Mouse (Mus musculus) MEL (cell line): ENCODE results near the gene Mcidas. TPM values are rescaled to one million over a fixed set of nuclear protein-coding genes. Genes with fewer than 3 reads are reported as not detected.

Source experiments
- DNase-seq: peaks from one replicate; pipeline ENCODE4 v3.0.0; 2011; ENCODE audit warnings: low read depth, low spot score
- H3K27ac ChIP-seq: 2 replicates; pipeline ENCODE4 v1.5.1; 2012; ENCODE audit warnings: low read depth, mild to moderate bottlenecking, control low read depth, low read length, moderate library complexity; ENCODE audit not compliant: control insufficient read depth
- H3K27me3 ChIP-seq, 2 experiments: fragments of 150-350 bp in 1 of 2; sonication (generic) in 1 of 2; 2 replicates each; pipeline ENCODE4 v1.6.1; 2012; ENCODE audit warnings: low read length in 2 of 2, mild to moderate bottlenecking in 2 of 2, improper control_type of control experiment in 1 of 2, moderate library complexity in 1 of 2; ENCODE audit not compliant: insufficient read depth in 2 of 2, control insufficient read depth in 1 of 2
- H3K36me3 ChIP-seq, 2 experiments: 2 replicates each; pipeline ENCODE4 v1.6.1; 2012 to 2014; ENCODE audit warnings: low read length in 2 of 2, improper control_type of control experiment in 1 of 2, inconsistent platforms in 1 of 2, mild to moderate bottlenecking in 1 of 2; ENCODE audit not compliant: insufficient read depth in 2 of 2, control insufficient read depth in 1 of 2
- H3K4me1 ChIP-seq, 2 experiments: fragments of 150-350 bp in 1 of 2; sonication (generic) in 1 of 2; 2 replicates each; pipeline ENCODE4 v1.6.1; 2012; ENCODE audit warnings: low read length in 2 of 2, improper control_type of control experiment in 1 of 2, mild to moderate bottlenecking in 1 of 2; ENCODE audit not compliant: insufficient read depth in 2 of 2, control insufficient read depth in 1 of 2
- H3K4me3 ChIP-seq, 2 experiments: fragments of 150-350 bp in 1 of 2; sonication (generic) in 1 of 2; 2 replicates each; pipeline ENCODE4 v1.5.1; 2012; ENCODE audit warnings: low read depth in 2 of 2, low read length in 2 of 2, mild to moderate bottlenecking in 2 of 2, moderate library complexity in 2 of 2, control low read depth in 1 of 2, improper control_type of control experiment in 1 of 2; ENCODE audit not compliant: control insufficient read depth in 1 of 2, insufficient read depth in 1 of 2
- H3K79me2 ChIP-seq: 2 replicates; pipeline ENCODE4 v1.6.1; 2012; ENCODE audit warnings: mild to moderate bottlenecking, low read length, moderate library complexity; ENCODE audit not compliant: control insufficient read depth, poor library complexity, insufficient read depth
- H3K9ac ChIP-seq: 2 replicates; pipeline ENCODE4 v1.6.1; 2012; ENCODE audit warnings: low read depth, mild to moderate bottlenecking, control low read depth, low read length, moderate library complexity; ENCODE audit not compliant: control insufficient read depth, poor library complexity, severe bottlenecking
- H3K9me3 ChIP-seq: fragments of 150-350 bp; sonication (generic); replicated peaks from 2 replicates; pipeline ENCODE4 v1.6.1; 2012; ENCODE audit warnings: mild to moderate bottlenecking, low read length, improper control_type of control experiment, moderate library complexity; ENCODE audit not compliant: insufficient read depth
- CHD1 ChIP-seq: IDR thresholded peaks from 2 replicates; pipeline ENCODE4 v1.6.1; 2012; ENCODE audit warnings: low read depth, mild to moderate bottlenecking, inconsistent platforms, low read length, improper control_type of control experiment
- CHD2 ChIP-seq: IDR thresholded peaks from 2 replicates; pipeline ENCODE4 v1.6.1; 2011; ENCODE audit warnings: low read length, improper control_type of control experiment
- CTCF ChIP-seq, 3 experiments: IDR thresholded peaks in 2 of 3; conservative IDR thresholded peaks in 1 of 3; 2 replicates each; pipeline ENCODE4 v1.5.1; 2011 to 2012; ENCODE audit warnings: low read length in 3 of 3, low read depth in 2 of 3, mild to moderate bottlenecking in 2 of 3, improper control_type of control experiment in 1 of 3, inconsistent platforms in 1 of 3, mixed read lengths in 1 of 3, moderate library complexity in 1 of 3; ENCODE audit not compliant: control insufficient read depth in 1 of 3, insufficient read depth in 1 of 3, poor library complexity in 1 of 3, severe bottlenecking in 1 of 3
- E2F4 ChIP-seq: IDR thresholded peaks from 2 replicates; pipeline ENCODE4 v1.6.1; 2011; ENCODE audit warnings: low read depth, low read length, improper control_type of control experiment, borderline replicate concordance
- GATA1 ChIP-seq: IDR thresholded peaks from 2 replicates; pipeline ENCODE4 v1.6.1; 2011; ENCODE audit warnings: low read depth, low read length, improper control_type of control experiment
- MAX ChIP-seq: IDR thresholded peaks from 2 replicates; pipeline ENCODE4 v1.6.1; 2011; ENCODE audit warnings: low read length, improper control_type of control experiment
- MXI1 ChIP-seq: IDR thresholded peaks from 2 replicates; pipeline ENCODE4 v1.6.1; 2011; ENCODE audit warnings: mild to moderate bottlenecking, low read depth, low read length, improper control_type of control experiment
- MYC ChIP-seq: IDR thresholded peaks from 2 replicates; pipeline ENCODE4 v1.6.1; 2011; ENCODE audit warnings: low read depth, mild to moderate bottlenecking, low read length, improper control_type of control experiment, moderate library complexity
- NRF1 ChIP-seq: IDR thresholded peaks from 2 replicates; pipeline ENCODE4 v1.6.1; 2014; ENCODE audit warnings: low read depth, mild to moderate bottlenecking, inconsistent platforms, low read length, improper control_type of control experiment, moderate library complexity; ENCODE audit not compliant: poor library complexity, insufficient read depth, severe bottlenecking
- POLR2A ChIP-seq, 2 experiments: IDR thresholded peaks; 2 replicates each; pipeline ENCODE4 v1.6.1; 2011 to 2012; ENCODE audit warnings: low read length in 2 of 2, mild to moderate bottlenecking in 2 of 2, control low read depth in 1 of 2, improper control_type of control experiment in 1 of 2, low read depth in 1 of 2, moderate library complexity in 1 of 2; ENCODE audit not compliant: control insufficient read depth in 1 of 2, insufficient read depth in 1 of 2, poor library complexity in 1 of 2
- RAD21 ChIP-seq: IDR thresholded peaks from 2 replicates; pipeline ENCODE4 v1.6.1; 2011; ENCODE audit warnings: mild to moderate bottlenecking, low read depth, low read length, improper control_type of control experiment
- SIN3A ChIP-seq: IDR thresholded peaks from 2 replicates; pipeline ENCODE4 v1.6.1; 2012; ENCODE audit warnings: low read length, improper control_type of control experiment, inconsistent platforms
- SMC3 ChIP-seq: IDR thresholded peaks from 2 replicates; pipeline ENCODE4 v1.6.1; 2011; ENCODE audit warnings: low read depth, low read length, improper control_type of control experiment
- TAL1 ChIP-seq: IDR thresholded peaks from 2 replicates; pipeline ENCODE4 v1.6.1; 2012; ENCODE audit warnings: mild to moderate bottlenecking, inconsistent platforms, low read length, moderate library complexity, mixed read lengths
- TBP ChIP-seq: IDR thresholded peaks from 2 replicates; pipeline ENCODE4 v1.8.0; 2011; ENCODE audit warnings: low read depth, low read length, improper control_type of control experiment
- TCF12 ChIP-seq: IDR thresholded peaks from 2 replicates; pipeline ENCODE4 v1.6.1; 2014; ENCODE audit warnings: low read depth, mild to moderate bottlenecking, inconsistent platforms, low read length, improper control_type of control experiment, moderate library complexity
- UBTF ChIP-seq: IDR thresholded peaks from 2 replicates; pipeline ENCODE4 v1.6.1; 2012; ENCODE audit warnings: low read depth, mild to moderate bottlenecking, inconsistent platforms, low read length, improper control_type of control experiment, moderate library complexity, borderline replicate concordance; ENCODE audit not compliant: insufficient read depth
- ZC3H11A ChIP-seq: IDR thresholded peaks from 2 replicates; pipeline ENCODE4 v1.6.1; 2012; ENCODE audit warnings: low read depth, mild to moderate bottlenecking, inconsistent platforms, low read length, improper control_type of control experiment
- ZNF384 ChIP-seq: IDR thresholded peaks from 2 replicates; pipeline ENCODE4 v1.6.1; 2012; ENCODE audit warnings: low read depth, mild to moderate bottlenecking, inconsistent platforms, low read length, improper control_type of control experiment
- polyA plus RNA-seq, 2 experiments: library from polyadenylated mRNA; stranded (reverse) in 1 of 2; unstranded in 1 of 2; fragments of >175 nt in 1 of 2; fragments of >200 nt in 1 of 2; gene quantifications; 2 replicates each; pipeline versions ENCODE4 v1.2.1 to v1.2.4; 2012; ENCODE audit warnings: low replicate concordance in 2 of 2, low read depth in 1 of 2; ENCODE audit not compliant: insufficient read length in 2 of 2, insufficient read depth in 1 of 2, missing spikeins in 1 of 2
- total RNA-seq: library from RNA; depleted of rRNA; stranded (reverse); fragments of 300-350 nt; gene quantifications from 2 replicates; pipeline ENCODE4 v1.2.3, GENCODE M21; 2012

The Mcidas gene
- total and polyA plus RNA-seq, 3 experiments: not detected

DNA sequence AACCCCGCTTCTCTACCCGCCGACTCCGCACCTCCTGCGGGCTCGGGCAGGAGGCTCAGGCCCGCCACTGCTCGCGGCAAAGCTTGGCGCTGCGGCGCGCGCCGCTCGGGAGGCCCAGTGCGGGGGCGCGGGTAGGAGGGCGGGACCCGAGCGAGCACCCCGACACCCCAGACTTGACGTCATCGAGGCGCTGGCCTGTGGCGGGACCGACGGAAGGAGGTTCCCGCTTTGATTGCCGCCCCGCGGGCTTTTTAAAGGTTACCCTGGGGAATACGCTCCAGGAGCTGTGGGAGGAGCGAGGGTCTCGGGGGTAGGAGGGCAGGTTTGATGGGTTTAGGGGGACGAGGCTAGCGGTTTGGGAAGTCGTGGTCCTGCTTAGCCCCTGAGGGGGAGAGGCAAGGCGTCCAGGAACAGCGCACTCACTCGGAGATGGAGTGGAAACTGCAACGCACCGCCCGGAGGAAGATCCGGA, 41.3 kb downstream of the Mcidas start, which contains the start of gene Cdc20b:
Gene Cdc20b (plus strand): TSS at position 162 of the 472 bp plus-strand sequence.
- H3K9ac ChIP-seq: peak within 1 kb of the TSS; percentile 68
- H3K4me3 ChIP-seq: peak within 1 kb of the TSS; percentile 68 to 81
- DNase-seq: peak; percentile 91
- no peaks in the 10 kb centered on the region; a peak in 1 of 4 replicates for H3K27me3 ChIP-seq
- no peaks in the 10 kb centered on the region; a peak in 1 of 4 replicates for H3K36me3 ChIP-seq
- TF ChIP-seq TCF12 (no peak), TBP (no peak), SIN3A (peak; percentile 43), TAL1 (no peak), POLR2A (IDR thresholded peaks at IDR 0.05; ENCODE audit: control insufficient read depth in 1 of 2, insufficient read depth in 1 of 2, low read depth in 1 of 2, low read length in 2 of 2, poor library complexity in 1 of 2) (peak; percentile 30 to 54; a peak in 2 of 4 replicates), NRF1 (peak; percentile 41; the same call in 1 of the 2 replicates), MAX (0 out of 2 replicates have a peak, but pooled peaks have one; percentile 10), UBTF (0 out of 2 replicates have a peak, but pooled peaks have one; percentile 13), CHD2 (no peak), RAD21 (no peak), CTCF (IDR thresholded peaks at IDR 0.05 in 2 of 3, conservative IDR thresholded peaks at IDR 0.05 in 1 of 3; ENCODE audit: control insufficient read depth in 1 of 3, insufficient read depth in 1 of 3, low read depth in 2 of 3, low read length in 3 of 3, poor library complexity in 1 of 3, severe bottlenecking in 1 of 3) (peak in 2 of 3 experiments; percentile 1 to 27; a peak in 1 of 6 replicates), GATA1 (no peak), ZNF384 (no peak), MXI1 (peak; percentile 32; the same call in 1 of the 2 replicates), CHD1 (no peak), E2F4 (0 out of 2 replicates have a peak, but pooled peaks have one; percentile 67)
- H3K4me1 ChIP-seq: peaks cover 0 to 4% of the 10 kb centered on the region in 2 experiments; a peak in 1 of 4 replicates
- no peaks in the 10 kb centered on the region for H3K79me2 ChIP-seq
- H3K27ac ChIP-seq: 0 out of 2 replicates have a peak within 1 kb of the TSS, but pooled peaks have one; percentile 9
- H3K9me3 ChIP-seq: no peaks in the 10 kb centered on the region

DNA sequence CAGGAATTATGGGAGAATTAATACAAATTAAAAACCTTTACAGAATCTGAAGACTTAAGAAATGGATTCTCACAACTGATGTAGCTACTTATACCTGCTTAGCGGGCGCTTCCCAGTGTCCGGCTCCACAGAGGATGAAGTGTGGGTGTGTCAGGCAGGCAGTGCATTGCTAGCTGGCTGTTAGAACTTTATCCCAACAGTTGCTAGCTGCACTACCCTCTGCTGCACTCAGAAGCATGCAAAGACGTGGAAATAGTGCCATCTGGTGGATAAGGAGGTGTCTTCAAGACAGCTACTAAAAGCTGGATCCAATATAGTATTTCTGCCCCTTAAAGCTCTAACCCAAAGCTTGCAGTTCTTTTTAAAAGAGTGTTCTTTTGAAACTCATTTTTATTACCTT, 42.2 kb downstream of the Mcidas start:
- Histone ChIP-seq H3K4me1 (peaks cover 0 to 4% of the 10 kb centered on the region in 2 experiments; a peak in 1 of 4 replicates), H3K9ac (peak overlapping the region; percentile 68)

More for the DNA sequence above, 42.2 kb downstream of the Mcidas start:
- Histone ChIP-seq H3K79me2 (no peaks in the 10 kb centered on the region), H3K27me3 (no peaks in the 10 kb centered on the region; a peak in 1 of 4 replicates), H3K36me3 (no peaks in the 10 kb centered on the region; a peak in 1 of 4 replicates), H3K9me3 (no peaks in the 10 kb centered on the region), H3K27ac (no peak overlapping the region), H3K4me3 (peak overlapping the region; percentile 68 to 81; a peak in 3 of 4 replicates)
- DNase-seq: peak; percentile 94
- peak; percentile 63 to 95 (median 65) for TF ChIP-seq CTCF (IDR thresholded peaks at IDR 0.05 in 2 of 3, conservative IDR thresholded peaks at IDR 0.05 in 1 of 3; ENCODE audit: control insufficient read depth in 1 of 3, insufficient read depth in 1 of 3, low read depth in 2 of 3, low read length in 3 of 3, poor library complexity in 1 of 3, severe bottlenecking in 1 of 3)
- peak; percentile 54; the same call in 1 of the 2 replicates for TF ChIP-seq MXI1
- peak; percentile 78 for TF ChIP-seq SIN3A
- 0 out of 2 replicates have a peak, but pooled peaks have one; percentile 18 for TF ChIP-seq MYC
- TF ChIP-seq ZC3H11A: peak; percentile 94
- TF ChIP-seq E2F4: no peak
- peak; percentile 97 for TF ChIP-seq SMC3
- no peak; the same call in none of the 2 replicates for TF ChIP-seq RAD21
